Mouse (Mus musculus): ENCODE measurements around the gene Nkap.
A peak's percentile ranks its signal among the peaks of the same experiment; 100 is the strongest.
"Not testable (repeated sequence)": the region's sequence is repeated elsewhere in the genome, so short reads cannot be mapped to it uniquely, and the experiment has no call there.

Gene Nkap

GRCm38 (mm10) chrX:37126671-37127358 lies at the start of gene Nkap:
Nkap (plus strand) TSS chrX:37126795.
- DNase-seq (ENCODE audit: low read depth, low spot score), result peak; percentile 73

GRCm38 (mm10) chrX:37080345-37080744 lies 46.2 kb upstream of the Nkap start:
- DNase-seq (ENCODE audit: low read depth, low spot score), result not testable (repeated sequence)

- DNase-seq (ENCODE audit: low read depth, low spot score), result no peak
Measured at GRCm38 (mm10) chrX:37081194-37081593, 45.4 kb upstream of the Nkap start.

- DNase-seq (ENCODE audit: low read depth, low spot score), result no peak
Measured at GRCm38 (mm10) chrX:37084318-37084926, 42.2 kb upstream of the Nkap start.

- peak; percentile 76 for DNase-seq (ENCODE audit: low read depth, low spot score)
Measured at GRCm38 (mm10) chrX:37084927-37085660, 41.5 kb upstream of the Nkap start, which contains the start of gene Rpl39. Rpl39 (minus strand) TSS chrX:37085402.

GRCm38 (mm10) chrX:37085665-37086064 lies 40.9 kb upstream of the Nkap start:
- DNase-seq (ENCODE audit: low read depth, low spot score), result no peak

- no peak for DNase-seq (ENCODE audit: low read depth, low spot score)
Measured at GRCm38 (mm10) chrX:37088778-37089177, 37.8 kb upstream of the Nkap start.

GRCm38 (mm10) chrX:37091457-37091856 lies 35.1 kb upstream of the Nkap start:
- no peak for DNase-seq (ENCODE audit: low read depth, low spot score)

- DNase-seq (ENCODE audit: low read depth, low spot score), result no peak
Measured at GRCm38 (mm10) chrX:37095106-37095768, 31.4 kb upstream of the Nkap start.

GRCm38 (mm10) chrX:37098681-37099080 lies 27.9 kb upstream of the Nkap start:
- no peak for DNase-seq (ENCODE audit: low read depth, low spot score)

- no peak for DNase-seq (ENCODE audit: low read depth, low spot score)
Measured at GRCm38 (mm10) chrX:37103826-37104225, 22.8 kb upstream of the Nkap start.

GRCm38 (mm10) chrX:37109526-37110192 lies 16.9 kb upstream of the Nkap start:
- no peak for DNase-seq (ENCODE audit: low read depth, low spot score)

- DNase-seq (ENCODE audit: low read depth, low spot score), result peak; percentile 87
Measured at GRCm38 (mm10) chrX:37110193-37110880, 16.3 kb upstream of the Nkap start, which contains the start of gene Upf3b. Upf3b (minus strand) TSS chrX:37110322.

GRCm38 (mm10) chrX:37110881-37111193 lies 15.8 kb upstream of the Nkap start:
- no peak for DNase-seq (ENCODE audit: low read depth, low spot score)

- no peak for DNase-seq (ENCODE audit: low read depth, low spot score)
Measured at GRCm38 (mm10) chrX:37117085-37117484, 9.5 kb upstream of the Nkap start.

- no peak for DNase-seq (ENCODE audit: low read depth, low spot score)
Measured at GRCm38 (mm10) chrX:37119585-37119984, 7.0 kb upstream of the Nkap start.

GRCm38 (mm10) chrX:37120212-37120611 lies 6.4 kb upstream of the Nkap start:
- no peak for DNase-seq (ENCODE audit: low read depth, low spot score)

- DNase-seq (ENCODE audit: low read depth, low spot score), result no peak
Measured at GRCm38 (mm10) chrX:37125511-37125910, 1.1 kb upstream of the Nkap start.

- no peak for DNase-seq (ENCODE audit: low read depth, low spot score)
Measured at GRCm38 (mm10) chrX:37141732-37142131, 15.1 kb downstream of the Nkap start.

GRCm38 (mm10) chrX:37144498-37144897 lies 17.9 kb downstream of the Nkap start:
- not testable (repeated sequence) for DNase-seq (ENCODE audit: low read depth, low spot score)

- DNase-seq (ENCODE audit: low read depth, low spot score), result no peak
Measured at GRCm38 (mm10) chrX:37144954-37145353, 18.4 kb downstream of the Nkap start.
